Mouse (Mus musculus) intestine, embryonic 14.5 days (tissue): ENCODE data around the gene Sprr2a2. TPM values are rescaled to one million over a fixed set of nuclear protein-coding genes. Genes with fewer than 3 reads are reported as not detected.
"Not testable (repeated sequence)": the region's sequence is repeated elsewhere in the genome, so short reads cannot be mapped to it uniquely, and the experiment has no call there.

Experiments used
- ATAC-seq: fragments of 200-750 bp; cut with Nextera tagmentation; replicated peaks from 2 replicates; pipeline ENCODE4 v1.8.0; 2017; ENCODE audit warnings: low read depth, moderate number of reproducible peaks, moderate TSS enrichment, moderate library complexity; ENCODE audit not compliant: low FRiP score, low TSS enrichment
- DNase-seq: peaks from one replicate; pipeline ENCODE4 v3.0.0-alpha.2; 2018; ENCODE audit warnings: low spot score
- H3K27ac ChIP-seq: fragments of 300-500 bp; sonication (generic); 2 replicates; pipeline ENCODE4 v1.5.1; 2014; ENCODE audit warnings: low read depth, mild to moderate bottlenecking, control low read depth
- H3K27me3 ChIP-seq: fragments of 300-500 bp; sonication (generic); replicated peaks from 2 replicates; pipeline ENCODE4 v1.6.1; 2014; ENCODE audit warnings: low read length, control low read depth; ENCODE audit not compliant: control insufficient read depth, insufficient read depth
- H3K36me3 ChIP-seq: fragments of 300-500 bp; sonication (generic); 2 replicates; pipeline ENCODE4 v1.6.1; 2014; ENCODE audit warnings: low read length, control low read depth; ENCODE audit not compliant: control insufficient read depth, insufficient read depth
- H3K4me1 ChIP-seq: fragments of 300-500 bp; sonication (generic); replicated peaks from 2 replicates; pipeline ENCODE4 v1.6.1; 2014; ENCODE audit warnings: low read length, control low read depth, mixed read lengths; ENCODE audit not compliant: control insufficient read depth, insufficient read depth
- H3K4me2 ChIP-seq: fragments of 300-500 bp; sonication (generic); 2 replicates; pipeline ENCODE4 v1.6.1; 2014; ENCODE audit warnings: low read length
- H3K4me3 ChIP-seq: fragments of 300-500 bp; sonication (generic); 2 replicates; pipeline ENCODE4 v1.5.1; 2014; ENCODE audit warnings: low read depth, low read length, control low read depth, mixed read lengths
- H3K9ac ChIP-seq: fragments of 300-500 bp; sonication (generic); 2 replicates; pipeline ENCODE4 v1.6.1; 2014; ENCODE audit warnings: mild to moderate bottlenecking, low read length
- H3K9me3 ChIP-seq: fragments of 300-500 bp; sonication (generic); 2 replicates; pipeline ENCODE4 v1.6.1; 2016; ENCODE audit warnings: low read length, control low read depth; ENCODE audit not compliant: control insufficient read depth
- WGBS: fragments of 180-500 bp; shearing (Covaris S2); extraction: QIAGEN DNeasy Blood & Tissue Kit; methylation state at CpG from one replicate; pipeline ENCODE4 v1.1.7; 2014; 5-methylcytosine and 5-hydroxymethylcytosine counted together
- polyA plus RNA-seq: library from polyadenylated mRNA; unstranded; fragments of >200 nt; fragmentation: Nextera tagmentation; extraction: Ambion mirVana; gene quantifications from 2 replicates; pipeline ENCODE4 v1.2.1, GENCODE M21; 2014

The Sprr2a2 gene
- polyA plus RNA-seq, 1 experiment from 2014 or later: 45.1 TPM

DNA sequence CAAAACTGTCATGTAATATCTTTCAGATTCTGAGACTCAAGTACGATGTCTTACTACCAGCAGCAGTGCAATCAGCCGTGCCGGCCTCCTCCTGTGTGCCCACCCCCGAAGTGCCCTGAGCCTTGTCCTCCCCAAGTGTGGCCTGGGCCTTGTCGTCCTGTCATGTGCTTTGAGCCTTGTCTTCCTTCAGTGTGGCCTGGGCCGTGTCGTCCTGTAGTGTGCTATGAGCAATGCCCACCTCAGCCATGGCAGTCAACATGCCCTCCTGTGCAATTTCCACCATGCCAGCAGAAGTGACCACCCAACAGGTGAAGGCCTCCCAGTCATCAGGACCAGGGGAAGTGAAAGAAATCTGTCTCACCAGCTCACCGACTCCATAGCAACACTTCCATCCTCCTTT, 38.1 kb downstream of the Sprr2a2 start:
- not testable (repeated sequence) for H3K27me3 ChIP-seq, H3K4me2 ChIP-seq, H3K27ac ChIP-seq, DNase-seq, H3K4me1 ChIP-seq, H3K4me3 ChIP-seq, H3K9me3 ChIP-seq, H3K9ac ChIP-seq, H3K36me3 ChIP-seq
- no CpG with 5 or more reads among the region's 8 CpGs for WGBS
- ATAC-seq: peak; percentile 33; the same call in 1 of the 2 replicates

- not testable (repeated sequence) for H3K4me3 ChIP-seq, H3K4me2 ChIP-seq, H3K9me3 ChIP-seq, H3K27ac ChIP-seq, H3K9ac ChIP-seq, H3K36me3 ChIP-seq, DNase-seq, H3K4me1 ChIP-seq, H3K27me3 ChIP-seq
- 0 out of 2 replicates have a peak, but pooled peaks have one; percentile 42 for ATAC-seq
Measured at GRCm38 (mm10) chr3:92258526-92258925, 42.8 kb downstream of the Sprr2a2 start.

GRCm38 (mm10) chr3:92263462-92263861, 47.7 kb downstream of the Sprr2a2 start:
- not testable (repeated sequence) for H3K27ac ChIP-seq, H3K4me2 ChIP-seq, H3K9ac ChIP-seq, H3K4me3 ChIP-seq, H3K36me3 ChIP-seq, DNase-seq, H3K9me3 ChIP-seq, H3K27me3 ChIP-seq, H3K4me1 ChIP-seq
- 0 out of 2 replicates have a peak, but pooled peaks have one; percentile 22 for ATAC-seq
- no CpG with 5 or more reads among the region's 2 CpGs for WGBS

GRCm38 (mm10) chr3:92271414-92271985, 55.8 kb downstream of the Sprr2a2 start:
- not testable (repeated sequence) for H3K9ac ChIP-seq, H3K27ac ChIP-seq, H3K4me2 ChIP-seq, H3K27me3 ChIP-seq, H3K4me1 ChIP-seq, H3K36me3 ChIP-seq, H3K4me3 ChIP-seq, DNase-seq, H3K9me3 ChIP-seq
- peak; percentile 61 for ATAC-seq
- WGBS: no CpG with 5 or more reads among the region's 4 CpGs

GRCm38 (mm10) chr3:92273504-92273903, 57.8 kb downstream of the Sprr2a2 start:
- not testable (repeated sequence) for ATAC-seq, H3K9ac ChIP-seq

GRCm38 (mm10) chr3:92274018-92274417, 58.3 kb downstream of the Sprr2a2 start:
- not testable (repeated sequence) for H3K4me1 ChIP-seq, H3K4me2 ChIP-seq, H3K9ac ChIP-seq, H3K36me3 ChIP-seq, H3K27me3 ChIP-seq, DNase-seq, H3K9me3 ChIP-seq, ATAC-seq, H3K4me3 ChIP-seq, H3K27ac ChIP-seq
- no CpG with 5 or more reads among the region's 1 CpGs for WGBS

More at GRCm38 (mm10) chr3:92273504-92273903, 57.8 kb downstream of the Sprr2a2 start:
- H3K4me2 ChIP-seq, H3K4me3 ChIP-seq, H3K4me1 ChIP-seq, H3K27me3 ChIP-seq, H3K9me3 ChIP-seq, H3K36me3 ChIP-seq, DNase-seq, H3K27ac ChIP-seq: not testable (repeated sequence)

DNA sequence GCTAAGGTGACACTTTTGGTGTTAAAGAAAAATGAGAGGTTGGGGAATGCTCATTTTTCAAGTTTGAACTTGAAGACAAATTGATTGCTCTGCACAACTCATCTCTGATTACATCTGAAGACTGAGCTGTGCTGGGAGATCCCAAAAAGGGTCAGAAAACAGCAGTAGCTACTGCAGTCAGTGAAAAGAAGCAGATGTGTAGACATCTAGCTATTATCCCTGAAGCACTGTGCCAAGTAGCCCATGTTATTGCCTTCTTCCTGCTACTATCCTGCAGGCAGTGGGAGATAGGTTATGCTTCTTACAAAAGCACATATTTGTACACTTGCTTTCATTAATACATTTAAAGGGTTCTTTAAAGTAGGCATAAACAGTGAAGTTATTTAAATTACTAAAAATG, 63.9 kb downstream of the Sprr2a2 start:
- not testable (repeated sequence) for DNase-seq, H3K9me3 ChIP-seq, ATAC-seq, H3K4me3 ChIP-seq, H3K36me3 ChIP-seq, H3K4me2 ChIP-seq, H3K27ac ChIP-seq, H3K27me3 ChIP-seq, H3K9ac ChIP-seq, H3K4me1 ChIP-seq

GRCm38 (mm10) chr3:92280963-92281606, 65.4 kb downstream of the Sprr2a2 start:
- WGBS: 14% methylated on average over 5 of the region's 12 CpGs
- not testable (repeated sequence) for H3K27me3 ChIP-seq, H3K4me2 ChIP-seq, H3K4me3 ChIP-seq, H3K9ac ChIP-seq, H3K27ac ChIP-seq, H3K4me1 ChIP-seq, DNase-seq, H3K9me3 ChIP-seq, H3K36me3 ChIP-seq
- ATAC-seq: peak; percentile 84

- H3K4me2 ChIP-seq, DNase-seq, H3K9me3 ChIP-seq, H3K27ac ChIP-seq, H3K9ac ChIP-seq, H3K27me3 ChIP-seq, H3K4me3 ChIP-seq, ATAC-seq, H3K4me1 ChIP-seq, H3K36me3 ChIP-seq: not testable (repeated sequence)
- 88% methylated on average over 1 of the region's 1 CpGs for WGBS
Measured at GRCm38 (mm10) chr3:92285101-92285500, 69.4 kb downstream of the Sprr2a2 start, which contains the start of gene Sprr2a3. Gene Sprr2a3 (plus strand): TSS chr3:92285417.
